Mouse (Mus musculus): ENCODE data around the gene Nfatc3. TPM values are rescaled to one million over a fixed set of nuclear protein-coding genes. Genes with fewer than 3 reads are reported as not detected.

The Nfatc3 gene
- polyA plus RNA-seq, 1 experiment from 2014 or later = 5.3 TPM

- Histone ChIP-seq H3K27me3 (ENCODE audit: control insufficient read depth, insufficient read depth, low read length) (peaks cover 20% of the 10 kb centered on the region), H3K4me3 (replicated peaks; ENCODE audit: low read length) (peak overlapping the region; percentile 67), H3K9ac (ENCODE audit: low read length) (peak overlapping the region; percentile 82)
These were observed 76.3 kb downstream of the Nfatc3 start for GRCm38 (mm10) chr8:106134751-106135571.

GRCm38 (mm10) chr8:106135672-106136071 lies 77.0 kb downstream of the Nfatc3 start:
- H3K4me1 ChIP-seq (ENCODE audit: control insufficient read depth, insufficient read depth, low read length) = peaks cover 18% of the 10 kb centered on the region
- peak overlapping the region; percentile 96 for H3K27ac ChIP-seq (ENCODE audit: low read length)
- H3K9me3 ChIP-seq (replicated peaks; ENCODE audit: control insufficient read depth, low read length) = no peaks in the 10 kb centered on the region
- H3K36me3 ChIP-seq (ENCODE audit: control insufficient read depth, insufficient read depth, low read length) = peaks cover 16% of the 10 kb centered on the region; the same call in 1 of the 2 replicates
- peak overlapping the region; percentile 82 for H3K9ac ChIP-seq (ENCODE audit: low read length)
- H3K4me3 ChIP-seq (replicated peaks; ENCODE audit: low read length) = peak overlapping the region; percentile 67
- H3K27me3 ChIP-seq (ENCODE audit: control insufficient read depth, insufficient read depth, low read length) = peaks cover 20% of the 10 kb centered on the region
- WGBS = 9% methylated on average over 19 of the region's 19 CpGs
- H3K4me2 ChIP-seq (ENCODE audit: low read depth, low read length) = peak overlapping the region; percentile 64
- ATAC-seq (ENCODE audit: insufficient read depth, low FRiP score) = peak; percentile 7; the same call in 1 of the 2 replicates

More at GRCm38 (mm10) chr8:106134751-106135571, 76.3 kb downstream of the Nfatc3 start:
- peak; percentile 86 for ATAC-seq (ENCODE audit: insufficient read depth, low FRiP score)
- Histone ChIP-seq H3K36me3 (ENCODE audit: control insufficient read depth, insufficient read depth, low read length) (peaks cover 16% of the 10 kb centered on the region), H3K27ac (ENCODE audit: low read length) (peak overlapping the region; percentile 96), H3K4me1 (ENCODE audit: control insufficient read depth, insufficient read depth, low read length) (peaks cover 18% of the 10 kb centered on the region), H3K9me3 (replicated peaks; ENCODE audit: control insufficient read depth, low read length) (no peaks in the 10 kb centered on the region), H3K4me2 (ENCODE audit: low read depth, low read length) (peak overlapping the region; percentile 64)
- WGBS = 15% methylated on average over 14 of the region's 14 CpGs

- peak; percentile 79 for ATAC-seq (ENCODE audit: insufficient read depth, low FRiP score)
- no peaks in the 10 kb centered on the region for H3K9me3 ChIP-seq (replicated peaks; ENCODE audit: control insufficient read depth, low read length)
- peaks cover 18% of the 10 kb centered on the region for H3K4me1 ChIP-seq (ENCODE audit: control insufficient read depth, insufficient read depth, low read length)
- peak within 1 kb of the TSS; percentile 64 for H3K4me2 ChIP-seq (ENCODE audit: low read depth, low read length)
- peaks cover 20% of the 10 kb centered on the region for H3K27me3 ChIP-seq (ENCODE audit: control insufficient read depth, insufficient read depth, low read length)
- H3K9ac ChIP-seq (ENCODE audit: low read length) = peak within 1 kb of the TSS; percentile 82
- peak within 1 kb of the TSS; percentile 96 for H3K27ac ChIP-seq (ENCODE audit: low read length)
- under 1% methylated on average over 85 of the region's 86 CpGs for WGBS
- H3K4me3 ChIP-seq (replicated peaks; ENCODE audit: low read length) = peak within 1 kb of the TSS; percentile 67
- peaks cover 11% of the 10 kb centered on the region; the same call in 1 of the 2 replicates for H3K36me3 ChIP-seq (ENCODE audit: control insufficient read depth, insufficient read depth, low read length)
These were observed 77.8 kb downstream of the Nfatc3 start, which contains the start of gene Esrp2 for GRCm38 (mm10) chr8:106136156-106137130. Gene Esrp2 (minus strand): TSS chr8:106136974.

GRCm38 (mm10) chr8:106137218-106137905 lies 78.7 kb downstream of the Nfatc3 start:
- Histone ChIP-seq H3K27me3 (ENCODE audit: control insufficient read depth, insufficient read depth, low read length) (peaks cover 20% of the 10 kb centered on the region), H3K4me2 (ENCODE audit: low read depth, low read length) (peak overlapping the region; percentile 64), H3K9me3 (replicated peaks; ENCODE audit: control insufficient read depth, low read length) (no peaks in the 10 kb centered on the region), H3K36me3 (ENCODE audit: control insufficient read depth, insufficient read depth, low read length) (0 out of 2 replicates have a peak, but pooled peaks cover 3% of the 10 kb centered on the region), H3K4me1 (ENCODE audit: control insufficient read depth, insufficient read depth, low read length) (peaks cover 18% of the 10 kb centered on the region), H3K4me3 (replicated peaks; ENCODE audit: low read length) (peak overlapping the region; percentile 67), H3K9ac (ENCODE audit: low read length) (peak overlapping the region; percentile 82), H3K27ac (ENCODE audit: low read length) (peak overlapping the region; percentile 96)
- 9% methylated on average over 22 of the region's 22 CpGs for WGBS
- ATAC-seq (ENCODE audit: insufficient read depth, low FRiP score) = no peak

- peak overlapping the region; percentile 67 for H3K4me3 ChIP-seq (replicated peaks; ENCODE audit: low read length)
- no peaks in the 10 kb centered on the region for H3K36me3 ChIP-seq (ENCODE audit: control insufficient read depth, insufficient read depth, low read length)
- H3K4me2 ChIP-seq (ENCODE audit: low read depth, low read length) = peak overlapping the region; percentile 64
- peaks cover 18% of the 10 kb centered on the region for H3K4me1 ChIP-seq (ENCODE audit: control insufficient read depth, insufficient read depth, low read length)
- no peaks in the 10 kb centered on the region for H3K9me3 ChIP-seq (replicated peaks; ENCODE audit: control insufficient read depth, low read length)
- ATAC-seq (ENCODE audit: insufficient read depth, low FRiP score) = peak; percentile 5; the same call in 1 of the 2 replicates
- H3K9ac ChIP-seq (ENCODE audit: low read length) = peak overlapping the region; percentile 82
- H3K27ac ChIP-seq (ENCODE audit: low read length) = peak overlapping the region; percentile 96
- peaks cover 20% of the 10 kb centered on the region for H3K27me3 ChIP-seq (ENCODE audit: control insufficient read depth, insufficient read depth, low read length)
- WGBS = under 1% methylated on average over 24 of the region's 24 CpGs
These were observed 79.4 kb downstream of the Nfatc3 start for GRCm38 (mm10) chr8:106137906-106138477.

GRCm38 (mm10) chr8:106138616-106139015 lies 80.0 kb downstream of the Nfatc3 start:
- peak overlapping the region; percentile 67 for H3K4me3 ChIP-seq (replicated peaks; ENCODE audit: low read length)
- ATAC-seq (ENCODE audit: insufficient read depth, low FRiP score) = no peak
- peak overlapping the region; percentile 82 for H3K9ac ChIP-seq (ENCODE audit: low read length)

GRCm38 (mm10) chr8:106140191-106140590 lies 81.6 kb downstream of the Nfatc3 start:
- Histone ChIP-seq H3K27ac (ENCODE audit: low read length) (no peak overlapping the region), H3K9me3 (replicated peaks; ENCODE audit: control insufficient read depth, low read length) (no peaks in the 10 kb centered on the region), H3K4me3 (replicated peaks; ENCODE audit: low read length) (no peak overlapping the region), H3K9ac (ENCODE audit: low read length) (no peak overlapping the region), H3K27me3 (ENCODE audit: control insufficient read depth, insufficient read depth, low read length) (peaks cover 12% of the 10 kb centered on the region), H3K4me1 (ENCODE audit: control insufficient read depth, insufficient read depth, low read length) (peaks cover 11% of the 10 kb centered on the region), H3K4me2 (ENCODE audit: low read depth, low read length) (no peak overlapping the region), H3K36me3 (ENCODE audit: control insufficient read depth, insufficient read depth, low read length) (no peaks in the 10 kb centered on the region)
- WGBS = 67% methylated on average over 5 of the region's 5 CpGs
- ATAC-seq (ENCODE audit: insufficient read depth, low FRiP score) = no peak

More at GRCm38 (mm10) chr8:106138616-106139015, 80.0 kb downstream of the Nfatc3 start:
- Histone ChIP-seq H3K4me2 (ENCODE audit: low read depth, low read length) (peak overlapping the region; percentile 64), H3K27me3 (ENCODE audit: control insufficient read depth, insufficient read depth, low read length) (peaks cover 20% of the 10 kb centered on the region), H3K4me1 (ENCODE audit: control insufficient read depth, insufficient read depth, low read length) (peaks cover 17% of the 10 kb centered on the region), H3K27ac (ENCODE audit: low read length) (peak overlapping the region; percentile 96), H3K36me3 (ENCODE audit: control insufficient read depth, insufficient read depth, low read length) (no peaks in the 10 kb centered on the region), H3K9me3 (replicated peaks; ENCODE audit: control insufficient read depth, low read length) (no peaks in the 10 kb centered on the region)
- WGBS = 12% methylated on average over 7 of the region's 7 CpGs

- H3K27me3 ChIP-seq (ENCODE audit: control insufficient read depth, insufficient read depth, low read length) = peaks cover 9% of the 10 kb centered on the region
- no peak overlapping the region for H3K9ac ChIP-seq (ENCODE audit: low read length)
- H3K9me3 ChIP-seq (replicated peaks; ENCODE audit: control insufficient read depth, low read length) = no peaks in the 10 kb centered on the region
- 12% methylated on average over 13 of the region's 13 CpGs for WGBS
- H3K4me2 ChIP-seq (ENCODE audit: low read depth, low read length) = no peak overlapping the region
- peaks cover 10% of the 10 kb centered on the region for H3K4me1 ChIP-seq (ENCODE audit: control insufficient read depth, insufficient read depth, low read length)
- H3K36me3 ChIP-seq (ENCODE audit: control insufficient read depth, insufficient read depth, low read length) = no peaks in the 10 kb centered on the region
- no peak overlapping the region for H3K4me3 ChIP-seq (replicated peaks; ENCODE audit: low read length)
- ATAC-seq (ENCODE audit: insufficient read depth, low FRiP score) = no peak
- H3K27ac ChIP-seq (ENCODE audit: low read length) = no peak overlapping the region
These were observed 82.1 kb downstream of the Nfatc3 start for GRCm38 (mm10) chr8:106140769-106141168.

Measured in stomach, embryonic 16.5 days (tissue).